Mouse (Mus musculus) heart, embryonic 14.5 days (tissue): ENCODE data around the gene Hoxa1. TPM values are rescaled to one million over a fixed set of nuclear protein-coding genes. Genes with fewer than 3 reads are reported as not detected.

Experiments used
- ATAC-seq: fragments of 200-750 bp; cut with Nextera tagmentation; 2 replicates; pipeline ENCODE4 v1.8.0; 2017; ENCODE audit warnings: low read depth, moderate TSS enrichment; ENCODE audit not compliant: insufficient number of reproducible peaks, insufficient read depth, low FRiP score
- H3K27ac ChIP-seq, 2 experiments: fragments of 200-500 bp in 1 of 2; fragments of 300-500 bp in 1 of 2; sonication (generic) in 1 of 2; replicated peaks in 1 of 2; 2 replicates each; pipeline ENCODE4 v1.5.1; 2012 to 2014; ENCODE audit warnings: low read depth in 2 of 2, low read length in 2 of 2, control low read depth in 1 of 2, mild to moderate bottlenecking in 1 of 2, mixed read lengths in 1 of 2; ENCODE audit not compliant: control insufficient read depth in 1 of 2, insufficient read depth in 1 of 2
- H3K27me3 ChIP-seq: fragments of 300-500 bp; sonication (generic); 2 replicates; pipeline ENCODE4 v1.6.1; 2014; ENCODE audit warnings: mild to moderate bottlenecking, low read length, control low read depth; ENCODE audit not compliant: control insufficient read depth, insufficient read depth
- H3K36me3 ChIP-seq: fragments of 300-500 bp; sonication (generic); 2 replicates; pipeline ENCODE4 v1.6.1; 2014; ENCODE audit warnings: mild to moderate bottlenecking, control low read depth, low read length, mixed read lengths; ENCODE audit not compliant: control insufficient read depth, insufficient read depth
- H3K4me1 ChIP-seq, 2 experiments: fragments of 200-500 bp in 1 of 2; fragments of 300-500 bp in 1 of 2; sonication (generic) in 1 of 2; 2 replicates each; pipeline ENCODE4 v1.6.1; 2012 to 2014; ENCODE audit warnings: low read length in 2 of 2, control low read depth in 1 of 2, mixed read lengths in 1 of 2; ENCODE audit not compliant: control insufficient read depth in 2 of 2, insufficient read depth in 2 of 2
- H3K4me2 ChIP-seq: fragments of 300-500 bp; sonication (generic); 2 replicates; pipeline ENCODE4 v1.6.1; 2014; ENCODE audit warnings: mild to moderate bottlenecking, low read length
- H3K4me3 ChIP-seq, 2 experiments: fragments of 200-500 bp in 1 of 2; fragments of 300-500 bp in 1 of 2; sonication (generic) in 1 of 2; 2 replicates each; pipeline ENCODE4 v1.5.1; 2012 to 2014; ENCODE audit warnings: low read length in 2 of 2, mild to moderate bottlenecking in 2 of 2, control low read depth in 1 of 2, low read depth in 1 of 2, moderate library complexity in 1 of 2; ENCODE audit not compliant: control insufficient read depth in 1 of 2, insufficient read depth in 1 of 2
- H3K9ac ChIP-seq: fragments of 300-500 bp; sonication (generic); 2 replicates; pipeline ENCODE4 v1.6.1; 2014; ENCODE audit warnings: mild to moderate bottlenecking, low read length
- H3K9me3 ChIP-seq: fragments of 300-500 bp; sonication (generic); 2 replicates; pipeline ENCODE4 v1.6.1; 2016; ENCODE audit warnings: low read length, control low read depth; ENCODE audit not compliant: control insufficient read depth
- WGBS: fragments of 180-500 bp; shearing (Covaris S2); extraction: QIAGEN DNeasy Blood & Tissue Kit; methylation state at CpG from one replicate; pipeline ENCODE4 v1.1.7; 2014; 5-methylcytosine and 5-hydroxymethylcytosine counted together
- polyA plus RNA-seq: library from polyadenylated mRNA; unstranded; fragments of >200 nt; fragmentation: Nextera tagmentation; extraction: Ambion mirVana; gene quantifications from 2 replicates; pipeline ENCODE4 v1.2.1, GENCODE M21; 2014

The Hoxa1 gene
- polyA plus RNA-seq, 1 experiment from 2014 or later, result 0.82 TPM

DNA sequence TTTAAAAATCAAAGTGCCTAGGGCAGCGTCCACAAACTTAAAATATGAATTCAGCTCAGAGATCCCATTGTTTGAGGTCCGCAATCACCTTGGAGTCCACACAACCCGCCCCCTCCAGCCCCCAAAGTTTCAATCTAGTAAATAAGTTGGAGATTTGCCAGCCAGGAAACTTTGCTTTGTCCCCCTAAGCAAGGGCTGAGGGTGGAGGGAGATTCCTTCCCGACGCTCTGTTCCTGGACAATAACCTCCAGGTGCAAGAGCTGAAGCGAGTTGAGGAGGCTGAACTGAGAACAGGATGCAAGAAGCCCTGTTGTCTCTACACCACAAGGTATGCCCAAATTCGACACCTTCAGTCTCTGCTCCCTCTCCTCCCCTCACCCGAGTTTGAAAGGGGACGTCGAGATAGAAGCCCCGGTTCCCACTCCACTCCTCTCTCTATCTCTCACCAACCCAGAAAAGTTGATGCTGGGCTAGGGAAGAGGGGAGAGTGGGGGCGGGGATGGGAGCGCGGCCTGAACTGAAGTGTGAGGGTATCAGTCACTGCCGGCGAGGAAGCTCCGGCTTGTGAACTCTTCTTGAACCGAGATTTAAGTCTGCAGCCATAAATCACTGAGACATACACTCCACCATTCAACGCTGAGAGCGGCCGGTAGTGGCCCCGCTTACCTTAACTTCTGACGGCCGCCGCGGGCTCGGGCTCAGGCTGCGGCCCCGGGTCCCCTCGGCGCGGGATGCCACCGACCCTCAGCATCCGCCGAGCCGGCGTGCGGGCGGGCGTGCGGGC, 17.0 kb upstream of the Hoxa1 start:
- no peak for ATAC-seq
- Histone ChIP-seq H3K27ac (peak overlapping the region; percentile 45 to 55; a peak in 3 of 4 replicates), H3K9ac (peak overlapping the region; percentile 31), H3K36me3 (no peaks in the 10 kb centered on the region), H3K4me1 (peaks cover 0 to 3% of the 10 kb centered on the region in 2 experiments; a peak in 2 of 4 replicates), H3K4me3 (peak overlapping the region; percentile 32 to 36), H3K9me3 (no peaks in the 10 kb centered on the region), H3K27me3 (peaks cover 98% of the 10 kb centered on the region), H3K4me2 (0 out of 2 replicates have a peak overlapping the region, but pooled peaks have one; percentile 0)
- WGBS, result 1% methylated on average over 38 of the region's 41 CpGs

DNA sequence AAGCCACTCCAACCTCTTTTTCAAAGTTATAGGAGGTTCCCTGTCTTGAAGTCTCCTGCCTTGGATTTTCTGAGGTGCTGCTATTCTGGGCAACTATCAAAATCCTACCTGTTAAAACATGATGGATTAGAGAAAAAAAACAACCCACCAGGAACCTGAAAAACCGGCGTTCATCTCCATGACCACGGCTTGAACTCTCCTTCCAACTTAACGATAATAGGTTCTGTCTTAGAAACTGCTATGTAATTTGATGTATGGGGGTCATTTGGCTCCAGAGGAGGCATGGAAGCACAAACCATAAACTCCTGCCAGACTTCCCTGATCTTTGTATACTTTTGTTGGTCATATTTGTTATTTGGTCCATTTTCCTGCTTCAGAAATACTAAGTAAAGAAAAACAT, 15.5 kb upstream of the Hoxa1 start:
- Histone ChIP-seq H3K4me3 (no peak overlapping the region), H3K27me3 (peaks cover 96% of the 10 kb centered on the region), H3K27ac (no peak overlapping the region), H3K4me2 (peak overlapping the region; percentile 8; the same call in 1 of the 2 replicates), H3K9me3 (no peaks in the 10 kb centered on the region), H3K36me3 (no peaks in the 10 kb centered on the region), H3K9ac (no peak overlapping the region), H3K4me1 (peaks cover 0 to 3% of the 10 kb centered on the region in 2 experiments; a peak in 2 of 4 replicates)
- 9% methylated on average over 4 of the region's 4 CpGs for WGBS
- ATAC-seq, result no peak

- no peak overlapping the region; the same call in 1 of the 2 replicates for H3K9ac ChIP-seq
- H3K27me3 ChIP-seq, result peaks cover 97% of the 10 kb centered on the region
- H3K4me2 ChIP-seq, result peak overlapping the region; percentile 52
- peak overlapping the region; percentile 18 to 23 for H3K4me3 ChIP-seq
- no peaks in the 10 kb centered on the region for H3K36me3 ChIP-seq
- peak overlapping the region in 1 of 2 experiments; percentile 23; a peak in 1 of 4 replicates for H3K27ac ChIP-seq
- no peak for ATAC-seq
- H3K4me1 ChIP-seq, result peaks cover 0 to 3% of the 10 kb centered on the region in 2 experiments; a peak in 2 of 4 replicates
- WGBS, result 1% methylated on average over 35 of the region's 35 CpGs
- H3K9me3 ChIP-seq, result no peaks in the 10 kb centered on the region
Measured at GRCm38 (mm10) chr6:52172501-52172900, 14.4 kb upstream of the Hoxa1 start.

GRCm38 (mm10) chr6:52171938-52172337, 13.8 kb upstream of the Hoxa1 start:
- WGBS, result 9% methylated on average over 7 of the region's 7 CpGs
- peak overlapping the region; percentile 52; the same call in 1 of the 2 replicates for H3K4me2 ChIP-seq
- H3K27ac ChIP-seq, result no peak overlapping the region
- peaks cover 0 to 3% of the 10 kb centered on the region in 2 experiments; a peak in 2 of 4 replicates for H3K4me1 ChIP-seq
- peaks cover 97% of the 10 kb centered on the region for H3K27me3 ChIP-seq
- H3K9ac ChIP-seq, result no peak overlapping the region
- no peaks in the 10 kb centered on the region for H3K36me3 ChIP-seq
- no peak for ATAC-seq
- H3K4me3 ChIP-seq, result peak overlapping the region in 1 of 2 experiments; percentile 23; a peak in 1 of 4 replicates
- H3K9me3 ChIP-seq, result no peaks in the 10 kb centered on the region

DNA sequence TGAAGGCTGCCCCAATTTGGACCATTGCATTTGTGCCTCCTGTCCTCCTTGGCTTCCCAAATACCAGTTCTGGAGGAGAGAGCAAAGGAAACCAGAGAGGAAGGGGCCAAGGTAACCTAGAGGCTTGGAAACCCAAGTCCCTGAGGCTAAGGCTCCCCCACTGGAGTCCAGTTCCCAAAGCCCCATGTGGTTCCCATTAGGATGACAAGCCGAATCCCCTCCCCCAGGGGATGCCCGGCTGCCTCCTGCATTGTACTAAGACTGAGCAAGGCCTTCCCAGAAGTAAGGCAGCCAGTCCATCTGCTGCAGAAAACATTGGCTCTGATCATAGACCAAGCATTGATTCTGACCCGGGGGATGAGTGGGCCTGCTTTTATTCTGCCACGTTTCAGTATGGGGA, 13.2 kb upstream of the Hoxa1 start:
- no peak for ATAC-seq
- Histone ChIP-seq H3K4me2 (no peak overlapping the region), H3K9ac (no peak overlapping the region), H3K4me1 (peaks cover 0 to 3% of the 10 kb centered on the region in 2 experiments; a peak in 2 of 4 replicates), H3K36me3 (no peaks in the 10 kb centered on the region), H3K27ac (no peak overlapping the region; a peak in 1 of 4 replicates), H3K27me3 (peaks cover 97% of the 10 kb centered on the region), H3K4me3 (no peak overlapping the region), H3K9me3 (no peaks in the 10 kb centered on the region)
- WGBS, result 9% methylated on average over 4 of the region's 4 CpGs

DNA sequence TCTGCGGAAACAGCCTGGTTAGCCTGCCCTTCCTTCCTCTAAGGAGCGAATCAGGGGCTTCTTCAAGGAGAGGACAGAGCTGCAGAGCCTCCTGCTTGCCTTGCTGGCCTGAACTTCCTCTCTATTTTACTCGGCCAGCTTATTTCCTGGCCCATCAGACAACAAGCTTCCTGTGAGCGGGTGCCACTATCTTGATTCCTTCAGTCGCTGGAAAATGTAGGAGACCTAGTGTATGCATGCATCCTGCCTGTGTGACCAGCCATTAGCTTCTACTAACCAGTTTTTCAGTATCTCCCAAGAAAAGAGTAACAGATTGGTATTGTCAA, 12.7 kb upstream of the Hoxa1 start:
- WGBS, result 8% methylated on average over 5 of the region's 5 CpGs
- H3K27ac ChIP-seq, result peak overlapping the region; percentile 19 to 41; a peak in 2 of 4 replicates
- no peak overlapping the region for H3K9ac ChIP-seq
- H3K36me3 ChIP-seq, result no peaks in the 10 kb centered on the region
- H3K4me1 ChIP-seq, result peaks cover 0 to 3% of the 10 kb centered on the region in 2 experiments; a peak in 2 of 4 replicates
- H3K4me2 ChIP-seq, result 0 out of 2 replicates have a peak overlapping the region, but pooled peaks have one; percentile 7
- H3K27me3 ChIP-seq, result peaks cover 97% of the 10 kb centered on the region
- H3K4me3 ChIP-seq, result no peak overlapping the region
- no peak for ATAC-seq
- H3K9me3 ChIP-seq, result no peaks in the 10 kb centered on the region

- Histone ChIP-seq H3K4me3 (no peak overlapping the region), H3K27me3 (peaks cover 97% of the 10 kb centered on the region), H3K36me3 (no peaks in the 10 kb centered on the region), H3K9me3 (no peaks in the 10 kb centered on the region), H3K4me2 (peak overlapping the region; percentile 7; the same call in 1 of the 2 replicates), H3K9ac (peak overlapping the region; percentile 12; the same call in 1 of the 2 replicates), H3K4me1 (peaks cover 0 to 3% of the 10 kb centered on the region in 2 experiments; a peak in 2 of 4 replicates), H3K27ac (peak overlapping the region; percentile 19 to 41; a peak in 2 of 4 replicates)
- ATAC-seq, result no peak
- WGBS, result 4% methylated on average over 39 of the region's 40 CpGs
Measured at GRCm38 (mm10) chr6:52170166-52170897, 12.2 kb upstream of the Hoxa1 start.
